Mouse (Mus musculus) kidney, embryonic 15.5 days (tissue): ENCODE results near the gene Ints3. TPM values are rescaled to one million over a fixed set of nuclear protein-coding genes. Genes with fewer than 3 reads are reported as not detected.

Source experiments
- ATAC-seq: fragments of 200-750 bp; cut with Nextera tagmentation; replicated peaks from 2 replicates; pipeline ENCODE4 v1.8.0; 2017; ENCODE audit warnings: moderate TSS enrichment; ENCODE audit not compliant: low FRiP score
- H3K27ac ChIP-seq: fragments of 300-500 bp; sonication (generic); 2 replicates; pipeline ENCODE4 v1.5.1; 2015; ENCODE audit warnings: mild to moderate bottlenecking, inconsistent platforms
- H3K27me3 ChIP-seq: fragments of 300-500 bp; sonication (generic); 2 replicates; pipeline ENCODE4 v1.6.1; 2015; ENCODE audit warnings: inconsistent platforms
- H3K36me3 ChIP-seq: fragments of 300-500 bp; sonication (generic); 2 replicates; pipeline ENCODE4 v1.6.1; 2015; ENCODE audit warnings: inconsistent platforms
- H3K4me1 ChIP-seq: fragments of 300-500 bp; sonication (generic); 2 replicates; pipeline ENCODE4 v1.6.1; 2015; ENCODE audit warnings: inconsistent platforms
- H3K4me2 ChIP-seq: fragments of 300-500 bp; sonication (generic); 2 replicates; pipeline ENCODE4 v1.6.1; 2015; ENCODE audit warnings: moderate library complexity, mild to moderate bottlenecking, inconsistent platforms
- H3K4me3 ChIP-seq: fragments of 300-500 bp; sonication (generic); replicated peaks from 2 replicates; pipeline ENCODE4 v1.5.1; 2015; ENCODE audit warnings: mild to moderate bottlenecking, inconsistent platforms
- H3K9ac ChIP-seq: fragments of 300-500 bp; sonication (generic); 2 replicates; pipeline ENCODE4 v1.6.1; 2015; ENCODE audit warnings: mild to moderate bottlenecking, inconsistent platforms
- H3K9me3 ChIP-seq: fragments of 300-500 bp; sonication (generic); replicated peaks from 2 replicates; pipeline ENCODE4 v1.6.1; 2016; ENCODE audit warnings: inconsistent platforms
- WGBS: fragments of 180-500 bp; shearing (Covaris S2); methylation state at CpG from one replicate; pipeline ENCODE4 v1.1.7; 2015; ENCODE audit warnings: mixed read lengths; 5-methylcytosine and 5-hydroxymethylcytosine counted together
- polyA plus RNA-seq: library from polyadenylated mRNA; unstranded; fragments of >200 nt; fragmentation: Nextera tagmentation; extraction: Ambion mirVana; gene quantifications from 2 replicates; pipeline ENCODE4 v1.2.1, GENCODE M21; 2015

Gene Ints3
- polyA plus RNA-seq, 1 experiment from 2014 or later: 38.1 TPM

DNA sequence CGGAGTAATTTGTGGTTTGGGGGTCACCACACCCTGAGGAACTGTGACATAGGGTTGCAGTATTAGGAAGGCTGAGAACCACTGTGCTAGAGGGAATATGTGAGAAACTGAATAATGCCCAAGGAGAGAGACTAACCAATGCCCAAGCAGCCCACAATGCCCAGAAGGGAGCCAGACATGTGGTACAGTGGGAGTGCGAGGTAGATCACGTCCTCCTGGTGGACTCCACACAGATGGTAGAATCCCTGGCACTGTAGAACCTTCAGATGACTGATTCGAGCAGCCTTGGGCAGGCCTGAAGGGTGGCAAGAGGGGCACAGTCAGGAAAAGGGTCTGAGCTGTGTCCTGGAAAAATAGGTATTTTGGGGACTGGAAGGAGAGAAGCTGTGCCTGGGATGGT, 45.2 kb downstream of the Ints3 start:
- Histone ChIP-seq H3K9ac (no peak overlapping the region), H3K27ac (no peak overlapping the region), H3K27me3 (no peaks in the 10 kb centered on the region), H3K9me3 (no peaks in the 10 kb centered on the region), H3K4me1 (peaks cover 52% of the 10 kb centered on the region), H3K4me3 (peak overlapping the region; percentile 60; the same call in 1 of the 2 replicates), H3K4me2 (peak overlapping the region; percentile 92), H3K36me3 (peaks cover 41% of the 10 kb centered on the region)
- ATAC-seq: no peak
- 77% methylated on average over 4 of the region's 4 CpGs for WGBS

DNA sequence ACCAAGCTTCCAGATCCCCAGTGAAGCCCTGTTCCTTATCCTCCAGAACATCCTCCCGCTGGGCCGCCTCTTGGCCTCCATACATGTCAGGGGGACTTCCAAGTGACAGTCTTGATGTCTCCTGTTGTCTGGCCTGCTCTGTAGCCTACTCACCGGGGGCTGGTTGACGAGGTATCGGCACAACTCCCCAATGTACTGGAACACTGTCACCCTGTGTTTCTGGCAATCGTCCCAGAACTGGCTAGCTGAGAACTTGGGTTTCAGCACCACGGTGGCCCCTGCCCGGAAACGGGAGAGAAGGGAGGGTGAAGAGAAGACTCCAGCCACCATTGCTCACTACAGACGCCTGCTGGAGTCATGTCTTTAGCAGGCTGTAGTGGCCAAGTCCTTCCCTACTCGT, 45.9 kb downstream of the Ints3 start:
- no peak for ATAC-seq
- Histone ChIP-seq H3K9ac (no peak overlapping the region), H3K4me1 (peaks cover 52% of the 10 kb centered on the region), H3K4me3 (no peak overlapping the region), H3K27ac (no peak overlapping the region), H3K36me3 (peaks cover 33% of the 10 kb centered on the region), H3K4me2 (peak overlapping the region; percentile 92; the same call in 1 of the 2 replicates), H3K9me3 (no peaks in the 10 kb centered on the region), H3K27me3 (no peaks in the 10 kb centered on the region)
- 67% methylated on average over 11 of the region's 11 CpGs for WGBS

DNA sequence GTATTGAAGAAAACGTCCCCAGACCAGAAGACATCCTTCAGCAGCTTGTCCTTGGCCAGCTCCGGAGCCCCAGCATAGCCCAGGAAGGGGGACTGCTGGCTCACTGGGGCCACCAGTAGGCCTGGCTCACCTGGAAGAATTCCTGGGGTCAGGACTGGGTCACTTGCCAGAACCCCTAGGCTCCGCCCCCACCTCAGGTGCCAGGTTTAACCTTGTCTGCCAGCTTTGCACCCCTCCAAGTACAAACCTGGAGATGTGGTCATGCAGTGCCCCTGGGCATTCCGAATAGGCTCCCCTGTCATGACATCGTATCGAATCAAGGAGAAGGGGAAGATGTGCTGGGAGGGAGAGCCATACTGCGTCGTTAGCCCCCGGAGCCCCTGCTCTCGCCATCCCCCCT, 46.6 kb downstream of the Ints3 start:
- H3K4me3 ChIP-seq: no peak overlapping the region
- peaks cover 27% of the 10 kb centered on the region for H3K36me3 ChIP-seq
- no peak overlapping the region for H3K27ac ChIP-seq
- H3K4me2 ChIP-seq: no peak overlapping the region
- no peaks in the 10 kb centered on the region for H3K9me3 ChIP-seq
- ATAC-seq: no peak
- H3K9ac ChIP-seq: no peak overlapping the region
- H3K27me3 ChIP-seq: no peaks in the 10 kb centered on the region
- H3K4me1 ChIP-seq: peaks cover 52% of the 10 kb centered on the region
- 93% methylated on average over 10 of the region's 10 CpGs for WGBS

DNA sequence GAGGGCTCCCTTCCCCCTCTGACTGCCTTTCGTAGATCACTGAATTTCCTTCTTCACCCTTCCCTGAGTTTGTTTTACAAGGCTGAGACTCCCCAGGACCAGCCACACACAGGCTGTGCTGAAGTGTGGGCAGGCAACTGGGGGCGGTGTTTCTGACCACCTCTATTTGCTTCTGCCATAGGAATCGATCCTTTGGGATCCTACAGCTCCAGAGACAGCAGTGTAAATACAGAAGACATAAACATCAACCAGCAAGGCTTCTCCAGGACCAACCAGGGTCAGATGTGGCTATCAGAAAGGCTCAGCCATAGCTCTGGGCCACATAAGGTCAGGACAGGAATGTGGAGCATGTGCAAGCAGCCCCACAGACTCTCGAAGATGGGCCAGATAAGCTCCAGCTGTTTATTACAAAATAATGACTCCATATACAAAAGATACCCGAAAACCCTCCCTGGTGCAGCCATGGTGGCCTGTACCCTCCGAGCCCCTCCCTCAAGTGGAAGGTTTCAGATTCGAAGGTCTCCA, 48.5 kb downstream of the Ints3 start:
- 63% methylated on average over 7 of the region's 7 CpGs for WGBS
- H3K36me3 ChIP-seq: peaks cover 14% of the 10 kb centered on the region
- peak overlapping the region; percentile 7; the same call in 1 of the 2 replicates for H3K27ac ChIP-seq
- H3K9me3 ChIP-seq: no peaks in the 10 kb centered on the region
- H3K4me2 ChIP-seq: no peak overlapping the region
- peaks cover 38% of the 10 kb centered on the region for H3K4me1 ChIP-seq
- H3K27me3 ChIP-seq: no peaks in the 10 kb centered on the region
- no peak overlapping the region for H3K9ac ChIP-seq
- no peak for ATAC-seq
- H3K4me3 ChIP-seq: no peak overlapping the region

- peaks cover 28% of the 10 kb centered on the region for H3K4me1 ChIP-seq
- peaks cover 14% of the 10 kb centered on the region for H3K36me3 ChIP-seq
- no peak overlapping the region for H3K9ac ChIP-seq
- H3K9me3 ChIP-seq: no peaks in the 10 kb centered on the region
- no peak overlapping the region for H3K27ac ChIP-seq
- WGBS: 86% methylated on average over 4 of the region's 4 CpGs
- no peak for ATAC-seq
- no peak overlapping the region for H3K4me3 ChIP-seq
- no peak overlapping the region for H3K4me2 ChIP-seq
- no peaks in the 10 kb centered on the region for H3K27me3 ChIP-seq
Measured at GRCm38 (mm10) chr3:90383690-90384089, 49.7 kb downstream of the Ints3 start.

GRCm38 (mm10) chr3:90381727-90382126, 51.7 kb downstream of the Ints3 start:
- 64% methylated on average over 11 of the region's 11 CpGs for WGBS
- no peaks in the 10 kb centered on the region for H3K27me3 ChIP-seq
- no peak for ATAC-seq

DNA sequence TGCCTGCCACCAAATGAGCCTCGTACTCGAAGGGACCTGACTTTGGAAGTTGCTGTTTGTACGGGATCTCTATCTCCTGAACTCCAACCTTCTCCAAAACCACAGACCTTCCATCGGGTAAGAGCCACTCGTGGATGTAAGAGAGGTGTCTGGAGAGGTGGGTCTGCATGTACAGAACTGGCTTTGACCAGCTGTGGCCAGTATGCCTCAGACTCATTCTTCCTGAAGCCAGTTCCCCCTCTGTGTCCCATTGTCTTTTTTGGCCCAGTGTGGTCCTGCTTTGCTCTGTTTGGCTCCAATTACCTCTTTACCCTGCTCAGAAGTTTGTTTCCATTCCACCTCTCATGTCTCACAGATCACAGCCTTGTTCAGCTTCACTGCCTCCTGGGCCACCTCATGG, 54.9 kb downstream of the Ints3 start:
- no peak overlapping the region for H3K27ac ChIP-seq
- H3K4me1 ChIP-seq: no peaks in the 10 kb centered on the region
- H3K9ac ChIP-seq: no peak overlapping the region
- H3K36me3 ChIP-seq: no peaks in the 10 kb centered on the region
- H3K4me2 ChIP-seq: no peak overlapping the region
- no peak overlapping the region for H3K4me3 ChIP-seq
- H3K27me3 ChIP-seq: no peaks in the 10 kb centered on the region
- 0 out of 2 replicates have a peak, but pooled peaks have one; percentile 31 for ATAC-seq
- WGBS: 72% methylated on average over 5 of the region's 5 CpGs
- no peaks in the 10 kb centered on the region for H3K9me3 ChIP-seq

More at GRCm38 (mm10) chr3:90381727-90382126, 51.7 kb downstream of the Ints3 start:
- Histone ChIP-seq H3K9ac (no peak overlapping the region), H3K36me3 (peaks cover 10% of the 10 kb centered on the region), H3K4me1 (peaks cover 10% of the 10 kb centered on the region), H3K4me2 (no peak overlapping the region), H3K4me3 (no peak overlapping the region), H3K27ac (no peak overlapping the region), H3K9me3 (no peaks in the 10 kb centered on the region)

DNA sequence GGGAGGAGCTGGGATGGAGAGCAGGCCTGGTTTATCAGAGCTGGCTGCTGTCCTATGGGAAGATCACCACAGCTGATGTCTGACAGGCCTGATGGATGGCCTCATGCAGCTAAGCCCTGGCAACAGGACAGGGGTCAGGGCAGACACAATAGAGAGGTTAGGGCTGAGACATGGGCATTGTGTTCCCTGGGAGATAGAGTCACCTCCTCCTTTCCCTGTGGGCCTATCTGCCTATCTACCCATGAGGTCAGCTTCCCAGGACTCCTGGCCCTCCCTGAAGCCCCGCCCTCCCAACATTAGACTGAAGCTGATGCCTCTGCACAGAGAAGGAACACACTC, 57.2 kb downstream of the Ints3 start:
- no peak overlapping the region for H3K4me2 ChIP-seq
- H3K27me3 ChIP-seq: no peaks in the 10 kb centered on the region
- no peaks in the 10 kb centered on the region for H3K36me3 ChIP-seq
- H3K9ac ChIP-seq: no peak overlapping the region
- H3K27ac ChIP-seq: no peak overlapping the region
- peak; percentile 35 for ATAC-seq
- WGBS: 88% methylated on average over 1 of the region's 1 CpGs
- H3K4me1 ChIP-seq: no peaks in the 10 kb centered on the region
- H3K4me3 ChIP-seq: no peak overlapping the region
- H3K9me3 ChIP-seq: no peaks in the 10 kb centered on the region

DNA sequence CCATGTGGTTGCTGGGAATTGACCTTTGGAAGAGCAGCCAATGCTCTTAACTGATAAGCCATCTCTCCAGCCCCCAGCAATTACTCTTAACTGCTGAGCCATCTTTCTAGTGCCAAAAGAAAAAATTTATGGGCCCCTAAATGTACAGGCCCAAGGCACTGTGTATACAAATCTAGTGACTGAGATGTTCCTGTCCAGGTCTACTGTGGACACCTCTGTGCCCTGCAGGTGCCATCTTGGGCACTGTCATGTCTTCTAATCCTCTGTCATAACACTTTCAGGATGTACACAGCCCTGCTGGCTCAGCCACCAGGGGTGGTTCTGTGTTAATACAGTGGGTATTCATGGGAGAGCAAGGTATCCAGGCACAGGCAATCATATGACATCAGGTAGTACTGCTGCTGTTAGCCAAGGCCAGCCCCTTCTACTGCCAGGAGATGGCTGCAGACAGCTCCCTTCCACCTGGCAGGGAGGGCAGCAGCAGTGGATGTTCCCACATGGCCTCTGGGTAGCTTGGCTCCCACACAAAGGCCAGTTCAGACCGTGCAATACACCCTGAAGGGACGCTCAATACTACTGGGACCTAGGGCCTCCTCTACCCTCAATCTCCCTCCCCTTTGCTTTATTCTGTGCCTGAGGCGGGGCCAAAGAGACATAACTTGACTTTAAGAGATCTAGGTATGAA, 57.7 kb downstream of the Ints3 start:
- Histone ChIP-seq H3K4me2 (no peak overlapping the region), H3K4me1 (no peaks in the 10 kb centered on the region), H3K36me3 (no peaks in the 10 kb centered on the region), H3K9ac (no peak overlapping the region), H3K27me3 (no peaks in the 10 kb centered on the region), H3K9me3 (no peaks in the 10 kb centered on the region), H3K4me3 (no peak overlapping the region), H3K27ac (no peak overlapping the region)
- WGBS: 52% methylated on average over 3 of the region's 3 CpGs
- ATAC-seq: no peak

DNA sequence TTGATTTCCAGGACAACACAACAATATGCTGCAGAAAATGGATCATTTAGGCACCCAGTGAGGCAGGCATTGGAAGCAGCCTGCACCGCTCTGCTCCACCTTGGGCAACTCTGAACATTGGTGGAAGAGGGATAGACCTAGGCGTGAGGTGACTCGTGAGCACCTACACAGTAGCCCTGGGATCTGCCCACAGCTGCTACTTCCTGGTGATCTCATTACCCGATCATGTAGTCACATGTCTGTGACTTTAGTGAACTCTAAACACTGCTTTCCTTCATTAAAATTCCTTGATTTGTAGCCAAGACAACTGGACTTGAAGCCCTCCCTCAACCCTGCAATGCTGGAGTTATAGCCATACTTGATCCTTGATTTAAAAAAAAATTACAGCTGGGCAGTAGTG, 59.1 kb downstream of the Ints3 start:
- Histone ChIP-seq H3K4me3 (no peak overlapping the region), H3K27me3 (no peaks in the 10 kb centered on the region), H3K4me1 (no peaks in the 10 kb centered on the region), H3K4me2 (no peak overlapping the region), H3K9me3 (no peaks in the 10 kb centered on the region), H3K27ac (no peak overlapping the region), H3K9ac (no peak overlapping the region), H3K36me3 (no peaks in the 10 kb centered on the region)
- WGBS: 66% methylated on average over 4 of the region's 4 CpGs
- ATAC-seq: no peak

DNA sequence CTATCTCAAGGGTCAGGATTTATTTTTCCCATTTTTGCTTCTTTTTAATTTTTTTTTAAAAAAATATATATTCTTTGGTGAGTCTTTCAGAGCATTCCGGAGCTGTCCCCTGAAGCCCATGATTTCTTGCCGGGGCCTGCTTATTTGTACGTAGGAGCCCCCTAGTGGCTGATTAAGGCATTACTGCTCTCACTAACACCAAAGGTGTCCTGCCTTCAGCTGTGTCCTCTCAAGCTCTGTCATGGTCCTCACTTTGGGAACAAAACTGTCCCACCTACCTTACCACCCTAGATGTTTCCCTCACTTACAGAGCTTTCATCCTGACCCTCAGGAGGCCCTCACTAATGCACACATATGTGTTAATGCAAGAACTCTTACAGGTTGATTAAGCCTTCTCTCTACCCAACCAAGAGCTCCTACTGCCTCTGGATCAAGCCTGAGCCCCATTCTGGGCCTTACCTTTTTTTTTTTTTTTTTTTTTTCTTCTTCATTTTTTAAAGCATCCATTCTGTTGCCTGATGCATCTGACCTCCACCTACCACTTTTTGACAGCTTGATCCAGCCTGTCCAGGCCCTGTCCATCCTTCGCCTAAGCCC, 59.9 kb downstream of the Ints3 start:
- ATAC-seq: 0 out of 2 replicates have a peak, but pooled peaks have one; percentile 19
- no peaks in the 10 kb centered on the region for H3K36me3 ChIP-seq
- H3K9me3 ChIP-seq: no peaks in the 10 kb centered on the region
- no peak overlapping the region for H3K27ac ChIP-seq
- H3K4me1 ChIP-seq: no peaks in the 10 kb centered on the region
- WGBS: 25% methylated on average over 4 of the region's 4 CpGs
- H3K4me2 ChIP-seq: no peak overlapping the region
- H3K4me3 ChIP-seq: no peak overlapping the region
- no peak overlapping the region for H3K9ac ChIP-seq
- no peaks in the 10 kb centered on the region for H3K27me3 ChIP-seq

GRCm38 (mm10) chr3:90372817-90373216, 60.6 kb downstream of the Ints3 start:
- 52% methylated on average over 5 of the region's 5 CpGs for WGBS
- H3K36me3 ChIP-seq: no peaks in the 10 kb centered on the region
- H3K27me3 ChIP-seq: no peaks in the 10 kb centered on the region
- H3K4me3 ChIP-seq: no peak overlapping the region
- H3K9ac ChIP-seq: no peak overlapping the region
- no peak overlapping the region for H3K4me2 ChIP-seq
- H3K9me3 ChIP-seq: no peaks in the 10 kb centered on the region
- no peak for ATAC-seq
- no peaks in the 10 kb centered on the region for H3K4me1 ChIP-seq
- H3K27ac ChIP-seq: no peak overlapping the region
